Mouse (Mus musculus): Measurements from ENCODE around the gene Twf2. TPM values are rescaled to one million over a fixed set of nuclear protein-coding genes. Genes with fewer than 3 reads are reported as not detected.

Gene Twf2
- polyA plus RNA-seq, 1 experiment from 2014 or later: 69.9 TPM

- no peak overlapping the region for H3K4me2 ChIP-seq (ENCODE audit: low read depth, low read length)
- no peak overlapping the region for H3K27ac ChIP-seq (ENCODE audit: low read length)
- no peak for ATAC-seq (ENCODE audit: low read depth)
- no peak overlapping the region for H3K9ac ChIP-seq (ENCODE audit: low read length)
- no peaks in the 10 kb centered on the region for H3K27me3 ChIP-seq (ENCODE audit: control insufficient read depth, insufficient read depth, low read depth, low read length)
- no peak overlapping the region for H3K4me3 ChIP-seq (ENCODE audit: low read length)
- no peaks in the 10 kb centered on the region for H3K36me3 ChIP-seq (ENCODE audit: control insufficient read depth, insufficient read depth, low read length)
- 68% methylated on average over 7 of the region's 7 CpGs for WGBS
- H3K4me1 ChIP-seq (replicated peaks; ENCODE audit: control insufficient read depth, insufficient read depth, low read length): peaks cover 20% of the 10 kb centered on the region
- H3K9me3 ChIP-seq (ENCODE audit: control insufficient read depth, low read length): no peaks in the 10 kb centered on the region
These were observed 2.9 kb downstream of the Twf2 start for GRCm38 (mm10) chr9:106205713-106206290.

- no peak overlapping the region for H3K4me2 ChIP-seq (ENCODE audit: low read depth, low read length)
- H3K4me1 ChIP-seq (replicated peaks; ENCODE audit: control insufficient read depth, insufficient read depth, low read length): peaks cover 27% of the 10 kb centered on the region
- ATAC-seq (ENCODE audit: low read depth): no peak
- whole genome bisulfite sequencing: 64% methylated on average over 2 of the region's 2 CpGs
- no peaks in the 10 kb centered on the region for H3K27me3 ChIP-seq (ENCODE audit: control insufficient read depth, insufficient read depth, low read depth, low read length)
- H3K27ac ChIP-seq (ENCODE audit: low read length): no peak overlapping the region
- no peak overlapping the region for H3K9ac ChIP-seq (ENCODE audit: low read length)
- no peak overlapping the region for H3K4me3 ChIP-seq (ENCODE audit: low read length)
- H3K9me3 ChIP-seq (ENCODE audit: control insufficient read depth, low read length): no peaks in the 10 kb centered on the region
- H3K36me3 ChIP-seq (ENCODE audit: control insufficient read depth, insufficient read depth, low read length): no peaks in the 10 kb centered on the region
These were observed 3.6 kb downstream of the Twf2 start for GRCm38 (mm10) chr9:106206515-106206914.

GRCm38 (mm10) chr9:106208181-106208580 is 5.3 kb downstream of the Twf2 start:
- H3K27me3 ChIP-seq (ENCODE audit: control insufficient read depth, insufficient read depth, low read depth, low read length): no peaks in the 10 kb centered on the region
- H3K4me1 ChIP-seq (replicated peaks; ENCODE audit: control insufficient read depth, insufficient read depth, low read length): peaks cover 29% of the 10 kb centered on the region
- no peak overlapping the region for H3K9ac ChIP-seq (ENCODE audit: low read length)
- H3K4me3 ChIP-seq (ENCODE audit: low read length): no peak overlapping the region
- H3K27ac ChIP-seq (ENCODE audit: low read length): peak overlapping the region; percentile 28; the same call in 1 of the 2 replicates
- ATAC-seq (ENCODE audit: low read depth): no peak
- WGBS: 77% methylated on average over 5 of the region's 5 CpGs
- no peaks in the 10 kb centered on the region for H3K9me3 ChIP-seq (ENCODE audit: control insufficient read depth, low read length)
- H3K36me3 ChIP-seq (ENCODE audit: control insufficient read depth, insufficient read depth, low read length): peaks cover 3% of the 10 kb centered on the region
- no peak overlapping the region for H3K4me2 ChIP-seq (ENCODE audit: low read depth, low read length)

DNA sequence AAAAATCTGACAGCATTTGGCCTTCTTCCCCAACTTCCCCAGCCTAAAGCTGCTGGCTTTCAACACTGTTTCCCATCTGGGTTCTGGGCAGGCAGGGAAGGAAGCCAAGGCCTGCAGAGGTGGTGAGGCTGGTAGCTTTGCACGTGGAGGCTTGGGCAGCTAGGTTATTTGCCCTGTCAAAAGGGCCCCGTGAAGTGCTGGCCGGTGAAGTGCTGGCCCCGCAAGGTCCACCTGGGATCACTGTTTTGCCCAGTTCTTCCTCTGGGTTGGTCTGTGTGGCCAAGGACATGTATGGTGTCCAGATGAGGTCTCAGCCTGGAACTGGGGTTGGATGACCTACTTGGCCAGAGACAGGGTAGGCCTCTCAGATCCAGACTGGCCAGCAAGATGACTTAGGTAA is 7.0 kb downstream of the Twf2 start:
- no peak overlapping the region for H3K4me3 ChIP-seq (ENCODE audit: low read length)
- ATAC-seq (ENCODE audit: low read depth): no peak
- no peak overlapping the region for H3K9ac ChIP-seq (ENCODE audit: low read length)
- H3K27me3 ChIP-seq (ENCODE audit: control insufficient read depth, insufficient read depth, low read depth, low read length): no peaks in the 10 kb centered on the region
- no peak overlapping the region for H3K4me2 ChIP-seq (ENCODE audit: low read depth, low read length)
- H3K27ac ChIP-seq (ENCODE audit: low read length): no peak overlapping the region
- peaks cover 19% of the 10 kb centered on the region for H3K4me1 ChIP-seq (replicated peaks; ENCODE audit: control insufficient read depth, insufficient read depth, low read length)
- H3K36me3 ChIP-seq (ENCODE audit: control insufficient read depth, insufficient read depth, low read length): peaks cover 18% of the 10 kb centered on the region
- WGBS: 70% methylated on average over 4 of the region's 4 CpGs
- no peaks in the 10 kb centered on the region for H3K9me3 ChIP-seq (ENCODE audit: control insufficient read depth, low read length)

DNA sequence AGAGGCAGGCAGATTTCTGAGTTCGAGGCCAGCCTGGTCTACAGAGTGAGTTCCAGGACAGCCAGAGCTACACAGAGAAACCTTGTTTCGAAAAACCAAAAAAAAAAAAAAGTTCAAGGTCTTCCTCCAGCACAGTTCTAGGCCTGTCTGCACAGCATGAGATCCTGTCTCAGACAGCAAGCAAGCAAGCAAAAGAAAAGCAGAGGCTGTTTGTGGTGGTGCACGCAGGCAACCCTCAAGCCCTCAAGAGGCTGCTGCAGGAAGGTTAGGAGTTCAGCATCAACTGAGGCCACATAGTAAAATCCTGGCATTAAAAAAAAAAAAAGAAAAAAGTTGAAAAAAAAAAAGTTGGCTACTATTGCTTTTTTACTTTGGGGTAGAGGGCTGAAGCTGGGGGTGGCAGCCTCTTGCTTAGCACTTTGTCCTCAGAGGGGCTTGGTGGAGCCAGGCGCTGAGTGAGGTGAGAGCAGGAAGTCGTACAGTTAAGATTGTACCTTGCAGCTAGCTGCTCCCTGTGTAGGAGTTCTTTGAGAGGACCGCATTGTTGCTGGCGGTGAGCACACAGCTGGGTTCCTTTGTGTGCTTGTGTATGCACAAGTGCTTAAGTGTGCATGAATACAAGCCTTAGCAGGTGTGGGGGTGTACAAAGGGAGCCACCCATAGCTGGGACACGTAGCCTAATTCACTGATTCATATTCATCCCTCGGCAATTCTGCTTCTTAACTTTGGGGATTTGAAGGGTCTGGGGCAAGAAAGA is 8.1 kb downstream of the Twf2 start:
- no peaks in the 10 kb centered on the region for H3K27me3 ChIP-seq (ENCODE audit: control insufficient read depth, insufficient read depth, low read depth, low read length)
- H3K36me3 ChIP-seq (ENCODE audit: control insufficient read depth, insufficient read depth, low read length): peaks cover 24% of the 10 kb centered on the region
- peak overlapping the region; percentile 38 for H3K4me3 ChIP-seq (ENCODE audit: low read length)
- H3K4me1 ChIP-seq (replicated peaks; ENCODE audit: control insufficient read depth, insufficient read depth, low read length): peaks cover 15% of the 10 kb centered on the region
- WGBS: 58% methylated on average over 9 of the region's 9 CpGs
- peak overlapping the region; percentile 57 for H3K9ac ChIP-seq (ENCODE audit: low read length)
- peak overlapping the region; percentile 58 for H3K4me2 ChIP-seq (ENCODE audit: low read depth, low read length)
- ATAC-seq (ENCODE audit: low read depth): peak; percentile 35
- peak overlapping the region; percentile 85 for H3K27ac ChIP-seq (ENCODE audit: low read length)
- no peaks in the 10 kb centered on the region for H3K9me3 ChIP-seq (ENCODE audit: control insufficient read depth, low read length)

GRCm38 (mm10) chr9:106211680-106212593 is 9.0 kb downstream of the Twf2 start:
- H3K27ac ChIP-seq (ENCODE audit: low read length): peak overlapping the region; percentile 85
- peak overlapping the region; percentile 57 for H3K9ac ChIP-seq (ENCODE audit: low read length)
- H3K9me3 ChIP-seq (ENCODE audit: control insufficient read depth, low read length): no peaks in the 10 kb centered on the region
- H3K4me2 ChIP-seq (ENCODE audit: low read depth, low read length): peak overlapping the region; percentile 58
- peaks cover 15% of the 10 kb centered on the region for H3K4me1 ChIP-seq (replicated peaks; ENCODE audit: control insufficient read depth, insufficient read depth, low read length)
- H3K36me3 ChIP-seq (ENCODE audit: control insufficient read depth, insufficient read depth, low read length): peaks cover 24% of the 10 kb centered on the region
- 17% methylated on average over 37 of the region's 37 CpGs for WGBS
- peak; percentile 85 for ATAC-seq (ENCODE audit: low read depth)
- H3K27me3 ChIP-seq (ENCODE audit: control insufficient read depth, insufficient read depth, low read depth, low read length): no peaks in the 10 kb centered on the region
- H3K4me3 ChIP-seq (ENCODE audit: low read length): peak overlapping the region; percentile 38

GRCm38 (mm10) chr9:106212594-106212981 is 9.7 kb downstream of the Twf2 start:
- no peak overlapping the region for H3K4me3 ChIP-seq (ENCODE audit: low read length)
- 58% methylated on average over 12 of the region's 12 CpGs for WGBS
- H3K4me2 ChIP-seq (ENCODE audit: low read depth, low read length): no peak overlapping the region
- no peaks in the 10 kb centered on the region for H3K27me3 ChIP-seq (ENCODE audit: control insufficient read depth, insufficient read depth, low read depth, low read length)
- ATAC-seq (ENCODE audit: low read depth): no peak
- H3K27ac ChIP-seq (ENCODE audit: low read length): no peak overlapping the region
- H3K9ac ChIP-seq (ENCODE audit: low read length): no peak overlapping the region
- peaks cover 15% of the 10 kb centered on the region for H3K4me1 ChIP-seq (replicated peaks; ENCODE audit: control insufficient read depth, insufficient read depth, low read length)
- H3K36me3 ChIP-seq (ENCODE audit: control insufficient read depth, insufficient read depth, low read length): peaks cover 24% of the 10 kb centered on the region
- H3K9me3 ChIP-seq (ENCODE audit: control insufficient read depth, low read length): no peaks in the 10 kb centered on the region

DNA sequence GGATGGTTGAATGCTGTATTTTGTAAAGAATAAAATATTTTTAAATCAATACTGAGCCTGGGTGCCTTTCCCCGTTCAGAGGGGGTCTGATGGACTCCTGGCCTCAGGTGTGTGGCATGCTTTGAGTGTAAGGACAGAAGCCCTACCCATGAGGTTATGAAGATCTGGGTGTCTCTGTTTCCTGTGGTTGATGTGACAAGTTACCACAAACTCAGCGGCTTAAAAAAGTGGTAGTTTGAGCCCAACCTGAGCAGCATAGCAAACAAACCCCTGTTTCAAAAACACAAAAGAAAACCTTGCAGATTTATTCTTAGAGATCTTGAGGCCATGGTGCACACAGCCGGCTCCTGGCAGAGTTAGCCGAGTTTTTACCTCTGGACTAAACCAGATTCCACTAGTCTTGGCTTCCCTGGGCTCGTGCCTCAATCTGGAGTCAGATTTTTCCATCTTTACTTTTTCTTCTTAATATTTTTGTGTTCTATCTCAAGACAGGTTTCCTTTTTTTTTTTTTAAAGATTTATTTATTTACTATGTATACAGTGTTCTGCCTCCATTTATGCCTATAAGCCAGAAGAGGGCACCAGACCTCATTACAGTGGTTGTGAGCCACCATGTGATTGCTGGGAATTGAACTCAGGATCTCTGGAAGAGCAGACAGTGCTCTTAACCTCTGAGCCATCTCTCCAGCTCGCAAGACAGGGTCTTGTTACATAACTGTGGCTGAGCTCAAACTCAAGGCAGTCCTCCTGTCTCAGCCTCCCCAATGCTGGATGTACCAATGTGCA is 12.6 kb downstream of the Twf2 start:
- peaks cover 12% of the 10 kb centered on the region for H3K4me1 ChIP-seq (replicated peaks; ENCODE audit: control insufficient read depth, insufficient read depth, low read length)
- H3K27ac ChIP-seq (ENCODE audit: low read length): no peak overlapping the region
- H3K36me3 ChIP-seq (ENCODE audit: control insufficient read depth, insufficient read depth, low read length): peaks cover 24% of the 10 kb centered on the region
- no peaks in the 10 kb centered on the region for H3K9me3 ChIP-seq (ENCODE audit: control insufficient read depth, low read length)
- no peak overlapping the region for H3K9ac ChIP-seq (ENCODE audit: low read length)
- no peak for ATAC-seq (ENCODE audit: low read depth)
- WGBS: 78% methylated on average over 6 of the region's 6 CpGs
- no peak overlapping the region for H3K4me2 ChIP-seq (ENCODE audit: low read depth, low read length)
- H3K4me3 ChIP-seq (ENCODE audit: low read length): no peak overlapping the region
- H3K27me3 ChIP-seq (ENCODE audit: control insufficient read depth, insufficient read depth, low read depth, low read length): no peaks in the 10 kb centered on the region

Data from lung, embryonic 16.5 days (tissue).